Mouse (Mus musculus) CH12.LX (cell line): ENCODE data around the gene Ring1. TPM values are rescaled to one million over a fixed set of nuclear protein-coding genes. Genes with fewer than 3 reads are reported as not detected.

Experiments
- DNase-seq: peaks from one replicate; pipeline ENCODE4 v3.0.0-alpha.2; 2013; ENCODE audit errors: extremely low read depth
- H3K27ac ChIP-seq: 2 replicates; pipeline ENCODE4 v1.5.1; 2012; ENCODE audit warnings: low read depth, mild to moderate bottlenecking, control low read depth, moderate library complexity; ENCODE audit not compliant: insufficient read depth
- H3K27me3 ChIP-seq: replicated peaks from 2 replicates; pipeline ENCODE3; 2012; ENCODE audit warnings: inconsistent platforms
- H3K36me3 ChIP-seq, 2 experiments: replicated peaks in 1 of 2; 2 replicates each; pipeline versions ENCODE3 to v1.6.1; 2012; ENCODE audit warnings: inconsistent platforms in 1 of 2, low read length in 1 of 2, mild to moderate bottlenecking in 1 of 2, mixed read lengths in 1 of 2, moderate library complexity in 1 of 2; ENCODE audit not compliant: control insufficient read depth in 1 of 2, insufficient read depth in 1 of 2
- H3K4me1 ChIP-seq, 2 experiments: 2 replicates each; pipeline ENCODE4 v1.6.1; 2012; ENCODE audit warnings: inconsistent platforms in 1 of 2, moderate library complexity in 1 of 2; ENCODE audit not compliant: insufficient read depth in 2 of 2, control insufficient read depth in 1 of 2
- H3K4me2 ChIP-seq: 2 replicates; pipeline ENCODE4 v1.6.1; 2012; ENCODE audit warnings: low read depth, mild to moderate bottlenecking, control low read depth; ENCODE audit not compliant: poor library complexity, insufficient read depth, severe bottlenecking
- H3K4me3 ChIP-seq, 3 experiments: fragments of 150-350 bp in 1 of 3; sonication (generic) in 1 of 3; replicated peaks in 1 of 3; 2 replicates each; pipeline versions ENCODE3 to v1.5.1; 2011 to 2012; ENCODE audit warnings: low read depth in 2 of 3, low read length in 2 of 3, mild to moderate bottlenecking in 2 of 3, moderate library complexity in 2 of 3, control low read depth in 1 of 3, improper control_type of control experiment in 1 of 3, inconsistent platforms in 1 of 3, mixed read lengths in 1 of 3; ENCODE audit not compliant: poor library complexity in 1 of 3
- H3K79me2 ChIP-seq: replicated peaks from 2 replicates; pipeline ENCODE4 v1.6.1; 2012; ENCODE audit warnings: mild to moderate bottlenecking, moderate library complexity; ENCODE audit not compliant: control insufficient read depth, poor library complexity, insufficient read depth, severe bottlenecking; ENCODE audit errors: extremely low read depth
- H3K9ac ChIP-seq: 2 replicates; pipeline ENCODE4 v1.6.1; 2012; ENCODE audit warnings: low read depth, mild to moderate bottlenecking, control low read depth, moderate library complexity; ENCODE audit not compliant: insufficient read depth
- H3K9me3 ChIP-seq: replicated peaks from 2 replicates; pipeline ENCODE3; 2012; ENCODE audit warnings: low read length, inconsistent platforms, mixed read lengths
- BHLHE40 ChIP-seq: IDR thresholded peaks from 2 replicates; pipeline ENCODE4 v1.6.1; 2011; ENCODE audit warnings: mild to moderate bottlenecking, low read depth, low read length, improper control_type of control experiment
- E2F4 ChIP-seq: IDR thresholded peaks from 2 replicates; pipeline ENCODE4 v1.6.1; 2011; ENCODE audit warnings: low read depth, low read length, improper control_type of control experiment; ENCODE audit not compliant: insufficient replicate concordance
- MXI1 ChIP-seq: IDR thresholded peaks from 2 replicates; pipeline ENCODE4 v1.6.1; 2011; ENCODE audit warnings: mild to moderate bottlenecking, low read depth, low read length, improper control_type of control experiment
- SMC3 ChIP-seq: IDR thresholded peaks from 2 replicates; pipeline ENCODE4 v1.6.1; 2011; ENCODE audit warnings: low read depth, low read length, improper control_type of control experiment
- UBTF ChIP-seq: IDR thresholded peaks from 2 replicates; pipeline ENCODE4 v1.6.1; 2012; ENCODE audit warnings: low read depth, mild to moderate bottlenecking, inconsistent platforms, low read length, improper control_type of control experiment, moderate library complexity
- USF1 ChIP-seq: IDR thresholded peaks from 2 replicates; pipeline ENCODE4 v1.6.1; 2014; ENCODE audit warnings: low read depth, mild to moderate bottlenecking, inconsistent platforms, low read length, improper control_type of control experiment
- USF2 ChIP-seq: conservative IDR thresholded peaks from 2 replicates; pipeline ENCODE4 v1.6.1; 2011; ENCODE audit warnings: low read depth, low read length, improper control_type of control experiment
- ZC3H11A ChIP-seq: IDR thresholded peaks from 2 replicates; pipeline ENCODE4 v1.6.1; 2012; ENCODE audit warnings: low read depth, mild to moderate bottlenecking, inconsistent platforms, low read length, improper control_type of control experiment
- dilution Hi-C: fragments of 300-500 bp; cut with MboI; formaldehyde crosslinking; loops from 2 replicates; pipeline ENCODE4 v1.14.3; 2020; ENCODE audit warnings: low sequenced_read_pairs; ENCODE audit not compliant: extremely low pct_unique_long_range_greater_than_20kb, extremely low pct_ligation_motif_present
- in situ Hi-C: fragments of 300-500 bp; cut with MboI; formaldehyde crosslinking; loops from 3 replicates; pipeline ENCODE4 v1.14.3; 2019; ENCODE audit warnings: low sequenced_read_pairs, low pct_ligation_motif_present, low pct_unique_long_range_greater_than_20kb, mixed read lengths
- polyA plus RNA-seq: library from polyadenylated mRNA; unstranded; fragments of >175 nt; gene quantifications from 2 replicates; pipeline ENCODE4 v1.2.1, GENCODE M21; 2012; ENCODE audit warnings: low read depth; ENCODE audit not compliant: insufficient read length
- total RNA-seq, 2 experiments: library from RNA; depleted of rRNA; stranded (reverse); fragments of 300-350 nt in 1 of 2; fragments of >200 nt in 1 of 2; gene quantifications; 2 replicates each; pipeline ENCODE4 v1.2.3; 2012 to 2014

Gene Ring1
- total and polyA plus RNA-seq, 3 experiments: 11.9 to 18.0 (median 13.7) TPM

GRCm38 (mm10) chr17:34021539-34022413, 2.7 kb downstream of the Ring1 start:
- H3K9ac ChIP-seq: no peak overlapping the region
- no peak overlapping the region for H3K4me3 ChIP-seq
- 0 out of 2 replicates have a peak, but pooled peaks cover 2% of the 10 kb centered on the region for H3K79me2 ChIP-seq
- H3K27me3 ChIP-seq: no peaks in the 10 kb centered on the region
- no peak overlapping the region for H3K4me2 ChIP-seq
- dilution Hi-C loops: no loop called here
- peaks cover 11 to 23% of the 10 kb centered on the region in 2 experiments for H3K4me1 ChIP-seq
- H3K27ac ChIP-seq: no peak overlapping the region
- no peak for DNase-seq
- in situ Hi-C loops: no loop called here
- peaks cover 27% of the 10 kb centered on the region for H3K9me3 ChIP-seq
- peaks cover 14 to 32% of the 10 kb centered on the region in 2 experiments for H3K36me3 ChIP-seq
- TF ChIP-seq ZC3H11A: no peak
- TF ChIP-seq USF2: no peak

GRCm38 (mm10) chr17:34013436-34013835, 11.0 kb downstream of the Ring1 start:
- no peak for TF ChIP-seq USF1
- no peak for TF ChIP-seq E2F4
- TF ChIP-seq BHLHE40: no peak
- Histone ChIP-seq H3K9ac (no peak overlapping the region), H3K4me3 (no peak overlapping the region), H3K27ac (no peak overlapping the region), H3K4me1 (peaks cover 0 to 9% of the 10 kb centered on the region in 2 experiments; a peak in 2 of 4 replicates), H3K4me2 (no peak overlapping the region), H3K36me3 (peaks cover 0 to 5% of the 10 kb centered on the region in 2 experiments), H3K79me2 (no peaks in the 10 kb centered on the region), H3K27me3 (no peaks in the 10 kb centered on the region), H3K9me3 (peaks cover 5% of the 10 kb centered on the region)
- in situ Hi-C loops: no loop called here
- dilution Hi-C loops: no loop called here
- DNase-seq: no peak

GRCm38 (mm10) chr17:34010156-34010555, 14.3 kb downstream of the Ring1 start:
- DNase-seq: no peak
- no peak overlapping the region for H3K4me3 ChIP-seq
- H3K9ac ChIP-seq: no peak overlapping the region
- TF ChIP-seq MXI1 (no peak), SMC3 (no peak), UBTF (no peak)
- no peaks in the 10 kb centered on the region for H3K27me3 ChIP-seq
- H3K4me1 ChIP-seq: peaks cover 0 to 9% of the 10 kb centered on the region in 2 experiments; a peak in 2 of 4 replicates
- no peak overlapping the region for H3K4me2 ChIP-seq
- dilution Hi-C loops: no loop called here
- no peak overlapping the region for H3K27ac ChIP-seq
- H3K36me3 ChIP-seq: peaks cover 0 to 5% of the 10 kb centered on the region in 2 experiments
- peaks cover 10% of the 10 kb centered on the region for H3K9me3 ChIP-seq
- H3K79me2 ChIP-seq: no peaks in the 10 kb centered on the region
- in situ Hi-C loops: no loop called here
